Mouse (Mus musculus): ENCODE results near the gene Atp5l. TPM values are rescaled to one million over a fixed set of nuclear protein-coding genes. Genes with fewer than 3 reads are reported as not detected.

Atp5l gene
- total RNA-seq, 2 experiments from 2014 or later: 377 to 378 TPM

DNA sequence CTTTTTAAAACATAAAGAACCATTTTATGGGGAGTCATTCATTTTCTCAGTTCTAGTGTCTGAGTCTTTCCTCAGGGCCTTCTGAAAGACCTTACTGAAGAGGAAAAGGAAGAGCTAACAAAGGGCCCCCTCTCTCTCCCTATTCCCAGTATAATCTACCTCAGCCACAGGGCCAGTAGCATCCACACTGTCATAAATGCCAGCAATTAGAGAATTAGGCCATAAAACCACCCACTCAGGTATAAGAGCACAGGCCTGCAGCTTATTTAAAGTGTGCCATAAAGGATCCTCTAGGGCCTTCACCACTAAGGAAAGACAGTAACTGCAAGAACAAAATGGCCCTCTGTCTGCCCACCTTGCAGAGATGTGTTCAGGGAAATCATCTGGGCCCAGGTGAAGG, 46.3 kb downstream of the Atp5l start:
- DNase-seq (ENCODE audit: extremely low spot score in 1 of 2, low spot score in 2 of 2): no peak
- intact Hi-C loops (cut with DNase I): no loop called here

- no peak for DNase-seq (ENCODE audit: extremely low spot score in 1 of 2, low spot score in 2 of 2)
- intact Hi-C loops (cut with DNase I): no loop called here
Measured at GRCm38 (mm10) chr9:44873665-44874064, 46.9 kb downstream of the Atp5l start.

DNA sequence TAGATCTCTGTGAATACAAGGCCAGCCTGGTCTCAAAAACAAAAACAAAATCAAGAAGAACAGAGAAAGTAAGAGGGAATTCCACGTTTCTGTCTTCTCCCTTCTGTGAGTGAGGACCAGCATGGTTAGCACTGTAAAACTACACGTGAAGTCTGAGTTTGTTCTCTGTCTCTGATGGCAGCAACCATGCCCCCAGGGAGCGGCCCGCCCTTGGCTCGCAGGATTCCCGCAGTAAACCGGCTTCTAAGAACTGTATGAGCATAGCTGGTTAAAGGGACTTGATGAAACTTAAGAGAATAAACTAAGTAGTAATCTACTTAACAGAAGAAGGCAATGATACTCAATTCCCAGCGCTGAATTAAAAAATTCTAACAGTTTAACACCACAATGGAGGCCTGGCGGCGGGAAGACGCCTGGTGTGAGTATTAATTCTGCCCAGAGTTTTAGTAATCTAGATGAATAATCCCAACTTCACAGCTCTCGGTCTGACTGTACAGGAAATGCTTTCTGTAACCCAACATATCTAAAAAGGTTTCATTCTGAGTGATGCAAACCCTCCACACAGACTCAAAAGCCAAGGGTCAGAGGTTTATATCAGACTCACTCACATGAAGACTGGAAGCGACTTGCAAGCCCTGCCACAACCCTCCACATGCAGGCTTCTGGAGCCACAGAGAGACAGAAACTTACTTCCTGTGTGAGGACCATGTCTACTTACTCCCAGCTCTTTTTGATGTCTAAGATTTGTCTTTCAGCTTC, 52.0 kb downstream of the Atp5l start:
- intact Hi-C loops (cut with DNase I): no loop called here

DNA sequence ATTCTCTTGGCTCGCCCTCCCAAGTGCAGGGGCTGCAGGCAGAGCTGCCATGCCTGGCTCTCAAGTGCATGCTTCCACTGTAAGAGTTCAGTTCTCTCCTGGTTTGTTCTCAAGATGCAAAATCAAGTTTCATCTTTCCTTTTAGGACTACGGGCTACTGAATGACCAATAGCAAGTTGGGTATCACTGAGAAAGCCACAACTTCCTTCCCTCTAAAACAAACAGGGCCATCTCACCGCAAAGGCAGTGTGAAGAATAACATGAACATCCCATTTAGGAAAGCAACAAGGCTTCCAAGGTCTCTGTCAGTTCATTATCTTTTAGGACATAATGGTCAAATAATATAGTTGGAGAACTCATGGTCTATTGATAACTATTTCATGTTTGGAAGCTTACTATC, 52.9 kb downstream of the Atp5l start:
- intact Hi-C loops (cut with DNase I): no loop called here
- DNase-seq (ENCODE audit: extremely low spot score in 1 of 2, low spot score in 2 of 2): no peak

More for the DNA sequence above, 52.0 kb downstream of the Atp5l start:
- DNase-seq (ENCODE audit: extremely low spot score in 1 of 2, low spot score in 2 of 2): no peak

GRCm38 (mm10) chr9:44866501-44867240, 53.9 kb downstream of the Atp5l start:
- intact Hi-C loops (cut with DNase I): no loop called here
- DNase-seq (ENCODE audit: extremely low spot score in 1 of 2, low spot score in 2 of 2): no peak

Other genes starting within 250 kb of the Atp5l start
- gene Treh, start 247.5 kb downstream of the Atp5l start, total RNA-seq (2021): not detected
- 10 to 100 TPM; 82.6 to 89.0 TPM for gene Phldb1, start 185.5 kb downstream of the Atp5l start, total RNA-seq (2021)
- gene Arcn1, start 152.9 kb downstream of the Atp5l start, total RNA-seq (2021): 100 to 1,000 TPM; 103 to 113 TPM
- 10 to 100 TPM; 75.4 to 78.2 TPM for gene Ift46, start 152.8 kb downstream of the Atp5l start, total RNA-seq (2021)
- gene Tmem25, start 121.4 kb downstream of the Atp5l start, total RNA-seq (2021): 10 to 100 TPM; 31.3 to 31.6 TPM
- gene Ttc36, start 117.7 kb downstream of the Atp5l start, total RNA-seq (2021): 1 to 10 TPM; 1.2 to 1.4 TPM
- gene Kmt2a, start 39.4 kb downstream of the Atp5l start, total RNA-seq (2021): 10 to 100 TPM; 43.2 to 49.7 TPM
- 100 to 1,000 TPM in 1 of 2 experiments, 10 to 100 TPM in 1; 96.1 to 101 TPM for gene Ube4a, start 44.9 kb upstream of the Atp5l start, total RNA-seq (2021)
- gene Cd3g, start 59.7 kb upstream of the Atp5l start, total RNA-seq (2021): not detected
- gene Cd3d, start 61.0 kb upstream of the Atp5l start, total RNA-seq (2021): not detected
- gene Cd3e, start 88.9 kb upstream of the Atp5l start, total RNA-seq (2021): not detected
- 1 to 10 TPM in 1 of 2 experiments, under 1 TPM in 1; 0.95 to 1.4 TPM for gene Mpzl2, start 119.1 kb upstream of the Atp5l start, total RNA-seq (2021)
- gene Mpzl3, start 134.4 kb upstream of the Atp5l start, total RNA-seq (2021): 1 to 10 TPM; 3.1 to 4.5 TPM
- gene Jaml, start 158.4 kb upstream of the Atp5l start, total RNA-seq (2021): 1 to 10 TPM in 1 of 2 experiments, under 1 TPM in 1; 0.88 to 1.1 TPM
- gene Scn2b, start 197.0 kb upstream of the Atp5l start, total RNA-seq (2021): 10 to 100 TPM; 89.1 to 97.5 TPM
- gene Scn4b, start 217.7 kb upstream of the Atp5l start, total RNA-seq (2021): 10 to 100 TPM in 1 of 2 experiments, 1 to 10 TPM in 1; 4.4 to 11.9 TPM